In the genomic region with DNA sequence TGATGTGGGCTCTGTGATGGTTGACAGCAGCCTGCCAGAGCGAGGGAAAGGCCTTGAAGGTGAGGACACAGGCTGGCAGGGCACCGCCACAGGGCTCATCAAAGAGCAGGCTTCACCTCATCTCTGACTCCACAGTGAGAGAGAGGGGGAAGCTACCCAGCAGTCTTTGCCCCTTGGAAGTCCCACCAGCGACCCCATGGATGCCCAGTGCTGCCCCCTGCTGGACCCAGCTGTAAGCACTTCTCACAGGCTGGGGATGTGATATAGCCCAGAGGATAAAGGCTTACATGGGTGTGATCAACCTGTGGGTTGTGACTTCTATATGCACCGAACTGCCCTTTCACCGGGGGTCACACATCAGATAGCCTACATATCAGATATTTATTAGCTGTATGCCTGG, we compare ENCODE assay signal across 14 mouse cellular contexts.
DNase-seq lines count a peak whose midpoint lies in the region; ATAC-seq and TF ChIP-seq lines count a peak whose summit lies in the region.
"Had no signal": no experiment of that assay in that cellular context is flagged by ENCODE, and none has a peak within 500 bp of the region (broad histone marks: within the 10 kb centered on the region; RNA-seq: fewer than 3 reads in every experiment).

No protein-coding gene starts in this region.

- no peak for TF ChIP-seq POLR2A in MEL (IDR thresholded peaks at IDR 0.05; ENCODE audit: control insufficient read depth in 1 of 2, insufficient read depth in 1 of 2, low read depth in 1 of 2, low read length in 2 of 2, poor library complexity in 1 of 2)
- no peak for TF ChIP-seq POLR2A in small intestine, adult 2 months (IDR thresholded peaks at IDR 0.05; ENCODE audit: low read depth, low read length)
- no peak for TF ChIP-seq POLR2A in cerebellum, adult 2 months (IDR thresholded peaks at IDR 0.05; ENCODE audit: borderline replicate concordance, insufficient read depth, low read length)

- no peaks in the 10 kb centered on the region for H3K9me3 ChIP-seq in hindbrain, postnatal 0 days (ENCODE audit: low read length)
- no peaks in the 10 kb centered on the region for H3K9me3 ChIP-seq in hindbrain, embryonic 16.5 days (ENCODE audit: control insufficient read depth, low read length)
- H3K9me3 ChIP-seq in neural tube, embryonic 15.5 days (replicated peaks) = no peaks in the 10 kb centered on the region
- no peaks in the 10 kb centered on the region for H3K9me3 ChIP-seq in MEL (replicated peaks; ENCODE audit: insufficient read depth, low read length)
- H3K9me3 ChIP-seq: forebrain, embryonic 15.5 days; kidney, embryonic 15.5 days; limb, embryonic 13.5 days; midbrain, embryonic 15.5 days had no signal

- no peaks in the 10 kb centered on the region for H3K79me2 ChIP-seq in MEL (ENCODE audit: control insufficient read depth, insufficient read depth, low read length, poor library complexity)

- no peaks in the 10 kb centered on the region for H3K27me3 ChIP-seq in hindbrain, postnatal 0 days (ENCODE audit: insufficient read depth, low read length)
- no peaks in the 10 kb centered on the region for H3K27me3 ChIP-seq in hindbrain, embryonic 16.5 days (replicated peaks; ENCODE audit: control insufficient read depth, insufficient read depth, low read length)
- H3K27me3 ChIP-seq in neural tube, embryonic 15.5 days (replicated peaks) = no peaks in the 10 kb centered on the region
- no peaks in the 10 kb centered on the region for H3K27me3 ChIP-seq in MEL (ENCODE audit: control insufficient read depth in 1 of 2, insufficient read depth in 2 of 2, low read length in 2 of 2)
- no peaks in the 10 kb centered on the region for H3K27me3 ChIP-seq in small intestine, adult 2 months (ENCODE audit: control insufficient read depth, insufficient read depth, low read length)
- H3K27me3 ChIP-seq in cerebellum, adult 2 months (ENCODE audit: control insufficient read depth, insufficient read depth, low read length) = no peaks in the 10 kb centered on the region
- H3K27me3 ChIP-seq: forebrain, embryonic 15.5 days; kidney, embryonic 15.5 days; limb, embryonic 13.5 days; midbrain, embryonic 15.5 days had no signal

- no peak overlapping the region for H3K27ac ChIP-seq in hindbrain, postnatal 0 days
- H3K27ac ChIP-seq in hindbrain, embryonic 16.5 days (ENCODE audit: low read depth, low read length) = no peak overlapping the region
- H3K27ac ChIP-seq in neural tube, embryonic 15.5 days (replicated peaks) = 0 out of 2 replicates have a peak overlapping the region, but pooled peaks have one; percentile 8
- H3K27ac ChIP-seq in MEL (ENCODE audit: control insufficient read depth, low read depth, low read length) = no peak overlapping the region
- H3K27ac ChIP-seq in small intestine, adult 2 months (ENCODE audit: insufficient read depth, low read depth, low read length) = no peak overlapping the region
- H3K27ac ChIP-seq in cerebellum, adult 2 months (ENCODE audit: insufficient read depth, low read length) = no peak overlapping the region
- H3K27ac ChIP-seq: forebrain, embryonic 15.5 days; kidney, embryonic 15.5 days; limb, embryonic 13.5 days; midbrain, embryonic 15.5 days had no signal

- WGBS in hindbrain, postnatal 0 days = 97% methylated on average over 5 of the region's 5 CpGs
- WGBS in hindbrain, embryonic 16.5 days = 93% methylated on average over 5 of the region's 5 CpGs
- WGBS in neural tube, embryonic 15.5 days = 94% methylated on average over 5 of the region's 5 CpGs
- 93% methylated on average over 5 of the region's 5 CpGs for WGBS in small intestine, adult 2 months
- 95% methylated on average over 5 of the region's 5 CpGs for WGBS in cerebellum, adult 2 months

- H3K4me3 ChIP-seq in hindbrain, postnatal 0 days (ENCODE audit: low read length) = no peak overlapping the region
- no peak overlapping the region for H3K4me3 ChIP-seq in hindbrain, embryonic 16.5 days (ENCODE audit: low read length)
- no peak overlapping the region for H3K4me3 ChIP-seq in neural tube, embryonic 15.5 days (replicated peaks)
- H3K4me3 ChIP-seq in MEL (ENCODE audit: control insufficient read depth in 1 of 2, insufficient read depth in 1 of 2, low read depth in 2 of 2, low read length in 2 of 2) = no peak overlapping the region
- no peak overlapping the region for H3K4me3 ChIP-seq in small intestine, adult 2 months (ENCODE audit: low read depth, low read length)
- no peak overlapping the region for H3K4me3 ChIP-seq in cerebellum, adult 2 months (replicated peaks; ENCODE audit: insufficient read depth, low read depth, low read length)
- H3K4me3 ChIP-seq: forebrain, embryonic 15.5 days; kidney, embryonic 15.5 days; limb, embryonic 13.5 days; midbrain, embryonic 15.5 days had no signal

- no peak overlapping the region for H3K9ac ChIP-seq in hindbrain, postnatal 0 days (replicated peaks; ENCODE audit: low read length)
- H3K9ac ChIP-seq in hindbrain, embryonic 16.5 days (ENCODE audit: low read depth, low read length) = no peak overlapping the region
- H3K9ac ChIP-seq in neural tube, embryonic 15.5 days (replicated peaks) = no peak overlapping the region
- H3K9ac ChIP-seq in MEL (ENCODE audit: control insufficient read depth, low read depth, low read length, poor library complexity, severe bottlenecking) = no peak overlapping the region
- H3K9ac ChIP-seq: forebrain, embryonic 15.5 days; kidney, embryonic 15.5 days; limb, embryonic 13.5 days; midbrain, embryonic 15.5 days had no signal

- DNase-seq in hindbrain, postnatal 0 days (ENCODE audit: low spot score) = no peak
- no peak for DNase-seq in neural tube, embryonic 10.5 days (ENCODE audit: extremely low spot score, low spot score)
- peak; percentile 24 for DNase-seq in MEL (ENCODE audit: low read depth, low spot score)
- no peak for DNase-seq in right cerebral cortex, postnatal 36 days (ENCODE audit: low spot score in 2 of 2)
- no peak for DNase-seq in cerebellum, adult 2 months
- DNase-seq: cerebellum, postnatal 36 days; lung, postnatal 4 days had no signal

- H3K36me3 ChIP-seq in hindbrain, postnatal 0 days (ENCODE audit: insufficient read depth, low read length) = peaks cover 16% of the 10 kb centered on the region; the same call in 1 of the 2 replicates
- H3K36me3 ChIP-seq in hindbrain, embryonic 16.5 days (ENCODE audit: control insufficient read depth, insufficient read depth, low read length) = peaks cover 8% of the 10 kb centered on the region; the same call in 1 of the 2 replicates
- peaks cover 23% of the 10 kb centered on the region for H3K36me3 ChIP-seq in neural tube, embryonic 15.5 days
- H3K36me3 ChIP-seq in MEL (ENCODE audit: control insufficient read depth in 1 of 2, insufficient read depth in 2 of 2, low read length in 2 of 2) = no peaks in the 10 kb centered on the region; a peak in 1 of 4 replicates
- H3K36me3 ChIP-seq in small intestine, adult 2 months (ENCODE audit: control insufficient read depth, insufficient read depth, low read length) = no peaks in the 10 kb centered on the region

- no peaks in the 10 kb centered on the region for H3K4me1 ChIP-seq in hindbrain, postnatal 0 days (ENCODE audit: insufficient read depth, low read length)
- H3K4me1 ChIP-seq in hindbrain, embryonic 16.5 days (ENCODE audit: control insufficient read depth, insufficient read depth, low read depth, low read length) = no peaks in the 10 kb centered on the region
- H3K4me1 ChIP-seq in neural tube, embryonic 15.5 days = no peaks in the 10 kb centered on the region
- no peaks in the 10 kb centered on the region for H3K4me1 ChIP-seq in MEL (ENCODE audit: control insufficient read depth in 1 of 2, insufficient read depth in 2 of 2, low read length in 2 of 2)
- no peaks in the 10 kb centered on the region for H3K4me1 ChIP-seq in small intestine, adult 2 months (ENCODE audit: control insufficient read depth, insufficient read depth, insufficient read length, low read length)
- no peaks in the 10 kb centered on the region for H3K4me1 ChIP-seq in cerebellum, adult 2 months (ENCODE audit: control insufficient read depth, insufficient read depth, low read length)
- H3K4me1 ChIP-seq: forebrain, embryonic 15.5 days; limb, embryonic 13.5 days; midbrain, embryonic 15.5 days had no signal

- TF ChIP-seq RAD21 in MEL (IDR thresholded peaks at IDR 0.05; ENCODE audit: low read depth, low read length) = no peak

- ATAC-seq in hindbrain, postnatal 0 days = no peak
- ATAC-seq in hindbrain, embryonic 16.5 days = no peak
- no peak for ATAC-seq in neural tube, embryonic 15.5 days (ENCODE audit: low FRiP score)
- ATAC-seq: forebrain, embryonic 15.5 days; midbrain, embryonic 15.5 days had no signal

- no peak for TF ChIP-seq EP300 in MEL (IDR thresholded peaks at IDR 0.05; ENCODE audit: low read depth in 1 of 2, low read length in 2 of 2)

- TF ChIP-seq CTCF in hindbrain, postnatal 0 days (IDR thresholded peaks at IDR 0.05; ENCODE audit: low read depth) = peak; percentile 49
- peak; percentile 43 to 69 (median 67) for TF ChIP-seq CTCF in MEL (IDR thresholded peaks at IDR 0.05 in 2 of 3, conservative IDR thresholded peaks at IDR 0.05 in 1 of 3; ENCODE audit: control insufficient read depth in 1 of 3, insufficient read depth in 1 of 3, low read depth in 2 of 3, low read length in 3 of 3, poor library complexity in 1 of 3, severe bottlenecking in 1 of 3)
- TF ChIP-seq CTCF in small intestine, adult 2 months (IDR thresholded peaks at IDR 0.05; ENCODE audit: extremely low read depth, insufficient read length, insufficient replicate concordance, low read depth, low read length) = peak; percentile 38; the same call in 1 of the 2 replicates
- TF ChIP-seq CTCF in cerebellum, adult 2 months (IDR thresholded peaks at IDR 0.05; ENCODE audit: borderline replicate concordance, insufficient read depth, low read depth, low read length) = no peak

- H3K4me2 ChIP-seq in hindbrain, postnatal 0 days (ENCODE audit: low read depth, low read length) = no peak overlapping the region
- H3K4me2 ChIP-seq in hindbrain, embryonic 16.5 days (ENCODE audit: low read length) = no peak overlapping the region
- H3K4me2 ChIP-seq in neural tube, embryonic 15.5 days = no peak overlapping the region
- H3K4me2 ChIP-seq: forebrain, embryonic 15.5 days; kidney, embryonic 15.5 days; limb, embryonic 13.5 days; midbrain, embryonic 15.5 days had no signal

TF ChIP-seq in MEL, 35 proteins besides CTCF, POLR2A, EP300 and RAD21:
- TF ChIP-seq BHLHE40 (IDR thresholded peaks at IDR 0.05; ENCODE audit: borderline replicate concordance, low read depth, low read length) = no peak
- no peak for TF ChIP-seq ZMIZ1 (IDR thresholded peaks at IDR 0.05; ENCODE audit: low read depth, low read length)
- TF ChIP-seq CHD2 (IDR thresholded peaks at IDR 0.05; ENCODE audit: low read length) = no peak
- TF ChIP-seq MAX (IDR thresholded peaks at IDR 0.05; ENCODE audit: low read length) = no peak
TF ChIP-seq in MEL: peak in this region for 0.
